Mouse (Mus musculus): ENCODE data around the gene Elmod3.

Gene Elmod3

GRCm38 (mm10) chr6:72615151-72615550, 16.9 kb upstream of the Elmod3 start:
- peak; percentile 49 for DNase-seq (ENCODE audit: low read depth, low spot score)

GRCm38 (mm10) chr6:72610261-72610660, 12.0 kb upstream of the Elmod3 start:
- DNase-seq (ENCODE audit: low read depth, low spot score), result no peak

GRCm38 (mm10) chr6:72608662-72609184, 10.5 kb upstream of the Elmod3 start:
- DNase-seq (ENCODE audit: low read depth, low spot score), result no peak

- no peak for DNase-seq (ENCODE audit: low read depth, low spot score)
Measured at GRCm38 (mm10) chr6:72607676-72608075, 9.5 kb upstream of the Elmod3 start.

GRCm38 (mm10) chr6:72607060-72607459, 8.8 kb upstream of the Elmod3 start:
- DNase-seq (ENCODE audit: low read depth, low spot score), result no peak

GRCm38 (mm10) chr6:72604066-72604465, 5.9 kb upstream of the Elmod3 start:
- DNase-seq (ENCODE audit: low read depth, low spot score), result no peak

GRCm38 (mm10) chr6:72601732-72602131, 3.5 kb upstream of the Elmod3 start:
- DNase-seq (ENCODE audit: low read depth, low spot score), result peak; percentile 81

- DNase-seq (ENCODE audit: low read depth, low spot score), result no peak
Measured at GRCm38 (mm10) chr6:72600771-72601170, 2.6 kb upstream of the Elmod3 start.

- no peak for DNase-seq (ENCODE audit: low read depth, low spot score)
Measured at GRCm38 (mm10) chr6:72600216-72600615, 2.0 kb upstream of the Elmod3 start.

DNA sequence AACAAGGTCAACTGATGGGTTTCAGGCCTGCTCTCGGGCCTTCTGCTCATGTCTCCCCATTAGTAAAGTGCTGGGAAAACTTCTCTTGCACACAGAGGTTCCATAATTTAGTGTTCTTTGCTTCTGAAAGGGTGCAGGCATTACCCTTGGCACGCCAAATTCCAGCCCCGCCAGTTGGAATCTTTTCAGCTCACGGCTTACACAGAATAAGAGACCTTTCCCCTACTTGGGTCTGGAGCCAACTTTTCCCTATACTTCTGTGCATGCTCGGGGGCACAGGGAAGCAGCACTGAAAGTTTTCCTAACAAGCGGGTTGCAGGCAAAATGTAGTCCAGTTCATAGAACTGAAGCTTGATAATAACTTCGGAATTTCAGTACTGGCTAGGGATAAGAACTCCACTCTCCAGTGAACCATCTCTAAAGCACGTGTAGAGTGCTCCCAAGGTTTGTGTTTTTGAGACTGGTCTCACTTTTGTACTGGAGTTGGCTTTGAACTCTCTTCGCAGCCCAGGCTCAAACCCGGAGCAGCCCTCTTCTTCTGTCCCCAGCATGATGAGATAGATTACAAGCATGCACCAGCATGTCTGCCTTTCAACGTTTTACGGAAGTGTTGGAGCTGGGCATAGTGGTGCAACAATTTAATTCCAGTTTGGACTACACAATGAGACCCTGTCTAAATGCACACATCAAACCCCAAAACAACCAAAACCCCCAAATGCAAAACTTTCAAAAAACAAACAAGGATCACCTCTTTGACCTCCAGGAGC, 761 bp upstream of the Elmod3 start:
- no peak for DNase-seq (ENCODE audit: low read depth, low spot score)

GRCm38 (mm10) chr6:72597083-72597874, 934 bp downstream of the Elmod3 start:
- DNase-seq (ENCODE audit: low read depth, low spot score), result no peak

GRCm38 (mm10) chr6:72593914-72594313, 4.3 kb downstream of the Elmod3 start:
- no peak for DNase-seq (ENCODE audit: low read depth, low spot score)

- DNase-seq (ENCODE audit: low read depth, low spot score), result no peak
Measured at GRCm38 (mm10) chr6:72593011-72593803, 5.0 kb downstream of the Elmod3 start.

GRCm38 (mm10) chr6:72590111-72590510, 8.1 kb downstream of the Elmod3 start:
- no peak for DNase-seq (ENCODE audit: low read depth, low spot score)

DNA sequence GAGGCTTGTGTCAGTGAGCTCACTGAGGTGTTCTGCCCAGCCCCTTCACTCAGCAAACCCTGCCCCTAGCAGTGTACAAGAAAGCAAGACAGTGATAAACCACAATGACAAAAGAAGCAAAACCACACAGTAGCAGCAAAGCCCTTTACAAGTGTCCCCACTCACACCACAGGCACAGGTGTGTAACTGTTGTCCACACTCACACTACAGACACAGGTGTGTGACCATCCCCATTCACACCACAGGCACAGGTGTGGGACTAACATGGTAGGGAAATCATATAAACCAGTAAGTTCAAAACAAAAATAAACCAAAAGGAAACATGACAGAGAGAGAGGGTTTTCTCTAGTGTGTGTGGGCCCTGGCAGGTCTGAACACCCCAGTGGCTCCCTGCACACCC, 9.9 kb downstream of the Elmod3 start:
- no peak for DNase-seq (ENCODE audit: low read depth, low spot score)

GRCm38 (mm10) chr6:72586701-72587100, 11.5 kb downstream of the Elmod3 start:
- no peak for DNase-seq (ENCODE audit: low read depth, low spot score)

DNA sequence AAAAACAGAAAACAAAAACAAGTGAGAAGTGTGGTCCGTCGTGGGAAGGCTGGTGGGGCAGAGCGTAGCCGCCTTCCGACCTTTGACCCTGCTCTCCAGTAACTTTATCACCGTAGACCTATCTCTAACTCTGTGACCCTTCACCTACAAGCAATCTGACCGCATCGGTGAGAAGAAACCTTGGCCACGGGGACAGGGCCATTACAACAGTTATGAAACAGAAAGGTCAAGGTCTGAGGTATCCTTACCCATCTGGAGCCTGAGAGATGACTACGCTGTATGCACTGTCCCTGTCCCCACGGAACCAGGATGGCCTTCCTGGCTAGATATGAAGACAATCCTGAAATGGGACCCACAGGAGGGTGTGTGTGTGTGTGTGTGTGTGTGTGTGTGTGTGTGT, 14.1 kb downstream of the Elmod3 start:
- DNase-seq (ENCODE audit: low read depth, low spot score), result no peak

DNA sequence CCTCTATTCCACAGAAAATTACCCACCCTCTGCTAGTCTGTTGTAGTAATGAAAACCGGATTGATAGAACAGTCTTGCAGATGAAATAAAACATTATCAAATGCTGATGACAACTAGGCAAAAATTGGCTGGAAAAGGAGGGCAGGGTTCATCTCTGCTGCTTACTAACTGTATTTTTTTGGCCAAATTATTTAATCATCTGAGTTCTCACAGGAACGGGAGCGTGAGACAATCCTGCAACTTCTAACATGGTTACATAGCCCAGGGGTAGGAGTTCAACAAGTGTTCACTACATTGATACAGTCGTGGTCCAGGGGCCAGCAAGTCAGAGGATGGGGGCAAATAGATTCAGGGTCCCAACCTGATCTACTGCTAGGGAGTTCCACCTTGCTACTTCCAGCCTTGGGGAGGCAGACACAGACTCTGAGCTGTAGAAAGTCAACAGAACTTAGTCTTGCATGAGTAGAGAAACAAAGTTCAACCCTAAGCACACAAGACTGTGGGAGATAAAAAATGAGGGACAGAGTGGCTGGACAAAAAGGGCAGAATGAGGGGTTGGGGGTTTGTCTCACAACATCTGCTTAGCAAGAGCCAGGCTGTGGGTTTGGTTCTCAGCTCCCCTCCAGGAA, 14.9 kb downstream of the Elmod3 start:
- DNase-seq (ENCODE audit: low read depth, low spot score), result no peak

GRCm38 (mm10) chr6:72581625-72582382, 16.4 kb downstream of the Elmod3 start:
- no peak for DNase-seq (ENCODE audit: low read depth, low spot score)

DNA sequence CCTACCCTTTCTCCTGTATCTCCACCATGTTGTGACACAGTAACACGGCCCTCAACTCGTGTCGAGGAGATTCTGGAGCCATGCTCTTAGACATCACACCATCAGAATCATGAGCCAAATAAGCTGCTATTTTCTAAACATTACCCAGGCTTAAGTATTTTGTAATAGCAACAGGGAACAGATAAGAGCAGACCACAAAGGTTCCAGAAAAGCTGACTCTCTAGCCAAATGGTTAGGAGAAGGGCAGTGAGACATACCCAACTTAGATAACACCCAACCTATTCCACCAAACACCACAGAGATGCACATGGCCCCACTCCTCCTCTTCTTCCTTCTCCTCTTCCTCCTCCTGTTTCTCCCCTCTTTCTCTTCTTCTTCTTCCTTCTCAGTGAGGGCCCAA, 22.2 kb downstream of the Elmod3 start:
- DNase-seq (ENCODE audit: low read depth, low spot score), result no peak

DNA sequence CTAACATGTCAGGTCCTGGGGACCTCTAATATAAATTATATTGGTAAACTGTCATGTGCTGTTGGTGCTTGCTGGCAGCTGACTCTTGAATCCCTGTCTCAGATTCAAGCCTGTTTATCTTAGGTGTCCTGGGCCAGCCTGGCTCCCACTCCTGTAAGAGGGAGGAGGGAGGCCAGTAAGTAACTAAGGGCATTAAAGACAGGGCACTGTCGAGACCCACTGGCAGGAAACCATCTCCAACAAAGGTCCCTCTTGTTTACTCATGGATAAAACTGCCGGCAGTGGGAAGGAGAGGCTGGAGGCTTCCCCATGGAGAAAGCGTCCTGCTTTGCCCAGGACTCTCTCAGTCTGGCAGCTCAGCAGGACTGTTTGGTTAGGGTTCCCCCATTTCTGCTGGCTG, 26.4 kb downstream of the Elmod3 start:
- no peak for DNase-seq (ENCODE audit: low read depth, low spot score)

All from CD4-positive helper T cell, adult 2 months (primary cell).